Mouse (Mus musculus): ENCODE results near the gene Elp5.

DNA sequence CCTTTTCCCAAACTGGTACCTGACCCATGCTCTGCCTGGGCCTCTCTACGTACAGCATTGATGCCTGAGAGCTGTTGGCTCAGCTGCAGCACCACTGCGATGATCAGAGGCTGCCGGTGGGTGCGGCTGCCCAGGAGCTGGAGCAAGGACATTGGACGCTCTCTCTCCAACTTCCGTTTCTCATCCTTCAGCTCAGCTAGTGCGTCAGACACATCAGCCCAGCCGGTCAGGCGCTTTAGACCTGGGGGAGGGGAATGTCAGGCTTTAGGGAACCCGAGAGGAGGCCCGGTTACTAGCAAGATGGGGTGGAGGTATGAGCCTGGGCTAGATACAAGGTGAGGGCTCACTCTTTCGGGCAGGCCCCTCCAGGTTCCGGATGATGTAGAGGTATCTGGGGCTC lies 37.1 kb downstream of the Elp5 start:
- no peak for TF ChIP-seq CTCF (IDR thresholded peaks at IDR 0.05; ENCODE audit: control insufficient read depth, insufficient read depth, low read length)
- TF ChIP-seq POLR2A (IDR thresholded peaks at IDR 0.05; ENCODE audit: borderline replicate concordance, control insufficient read depth, low read depth, low read length): peak; percentile 13; the same call in 1 of the 2 replicates
